Mouse (Mus musculus) liver, embryonic 14.5 days (tissue): ENCODE measurements around the gene Calr.

ENCODE experiments used
- CTCF ChIP-seq: IDR thresholded peaks from 2 replicates; pipeline ENCODE4 v1.5.1; 2016; ENCODE audit warnings: antibody characterized with exemption, low read depth, control low read depth
- EP300 ChIP-seq: IDR thresholded peaks from 2 replicates; pipeline ENCODE4 v1.6.1; 2016; ENCODE audit warnings: antibody characterized with exemption, low read depth

- TF ChIP-seq CTCF (peak; percentile 89), EP300 (no peak)
Measured at GRCm38 (mm10) chr8:84813059-84813458, 33.7 kb downstream of the Calr start.
